Mouse (Mus musculus): ENCODE measurements around the gene C77080.

- TF ChIP-seq CTCF (IDR thresholded peaks at IDR 0.05; ENCODE audit: low read depth) (no peak), EP300 (IDR thresholded peaks at IDR 0.05; ENCODE audit: low read depth) (no peak)
Observed at GRCm38 (mm10) chr4:129222019-129222925, 38.9 kb downstream of the C77080 start.
